Mouse (Mus musculus): ENCODE data around the gene Pmpca. TPM values are rescaled to one million over a fixed set of nuclear protein-coding genes. Genes with fewer than 3 reads are reported as not detected.

Gene Pmpca
- polyA plus RNA-seq, 1 experiment from 2014 or later, result 103 TPM

Other genes starting within 250 kb of the Pmpca start
- gene Lhx3, start 181.1 kb upstream of the Pmpca start, polyA plus RNA-seq (2014; fragmentation: Nextera tagmentation; extraction: Ambion mirVana), result 1.3 and 3.3 TPM in 2 replicates
- gene Qsox2, start 151.8 kb upstream of the Pmpca start, polyA plus RNA-seq (2014; fragmentation: Nextera tagmentation; extraction: Ambion mirVana), result 11.3 and 12.1 TPM in 2 replicates
- gene Ccdc187, start 94.8 kb upstream of the Pmpca start, polyA plus RNA-seq (2014; fragmentation: Nextera tagmentation; extraction: Ambion mirVana), result 0.13 TPM in 1 of 2 replicates, not detected in the other
- 31.7 and 39.9 TPM in 2 replicates for gene Gpsm1, start 73.8 kb upstream of the Pmpca start, polyA plus RNA-seq (2014; fragmentation: Nextera tagmentation; extraction: Ambion mirVana)
- 25.1 and 29.8 TPM in 2 replicates for gene Dnlz, start 37.2 kb upstream of the Pmpca start, polyA plus RNA-seq (2014; fragmentation: Nextera tagmentation; extraction: Ambion mirVana)
- 0.40 and 0.41 TPM in 2 replicates for gene Card9, start 28.4 kb upstream of the Pmpca start, polyA plus RNA-seq (2014; fragmentation: Nextera tagmentation; extraction: Ambion mirVana)
- 17.9 and 18.6 TPM in 2 replicates for gene Snapc4, start 8.7 kb upstream of the Pmpca start, polyA plus RNA-seq (2014; fragmentation: Nextera tagmentation; extraction: Ambion mirVana)
- 130 and 132 TPM in 2 replicates for gene Entr1, start within 50 bp of the Pmpca start, polyA plus RNA-seq (2014; fragmentation: Nextera tagmentation; extraction: Ambion mirVana)
- gene Inpp5e, start 19.9 kb downstream of the Pmpca start, polyA plus RNA-seq (2014; fragmentation: Nextera tagmentation; extraction: Ambion mirVana), result 19.0 and 22.9 TPM in 2 replicates
- 30.4 and 33.3 TPM in 2 replicates for gene Sec16a, start 55.9 kb downstream of the Pmpca start, polyA plus RNA-seq (2014; fragmentation: Nextera tagmentation; extraction: Ambion mirVana)
- 17.2 and 17.7 TPM in 2 replicates for gene Notch1, start 127.3 kb downstream of the Pmpca start, polyA plus RNA-seq (2014; fragmentation: Nextera tagmentation; extraction: Ambion mirVana)
- 54.3 and 74.6 TPM in 2 replicates for gene Egfl7, start 190.7 kb downstream of the Pmpca start, polyA plus RNA-seq (2014; fragmentation: Nextera tagmentation; extraction: Ambion mirVana)
- not detected in 2 replicates for gene Gm20532, start 197.3 kb downstream of the Pmpca start, polyA plus RNA-seq (2014; fragmentation: Nextera tagmentation; extraction: Ambion mirVana)
- 8.7 and 13.1 TPM in 2 replicates for gene Agpat2, start 215.1 kb downstream of the Pmpca start, polyA plus RNA-seq (2014; fragmentation: Nextera tagmentation; extraction: Ambion mirVana)
- gene Fam69b, start 239.1 kb downstream of the Pmpca start, polyA plus RNA-seq (2014; fragmentation: Nextera tagmentation; extraction: Ambion mirVana), result 40.4 and 44.4 TPM in 2 replicates